Comparison of ENCODE assay signal across 19 mouse cellular contexts in genomic region chr19:37815627-37816026, GRCm38 (mm10).
"Had no signal": no experiment of that assay in that cellular context is flagged by ENCODE, and none has a peak within 500 bp of the region (broad histone marks: within the 10 kb centered on the region; RNA-seq: fewer than 3 reads in every experiment).

No protein-coding gene starts in this region.

- DNase-seq: kidney, adult 18-20 months; left cerebral cortex, postnatal 4 days; lung, adult 2 months; lung, postnatal 36 days; midbrain, embryonic 14.5 days; right cerebral cortex, postnatal 4 days; spleen, adult 18-20 months; thymus, adult 2 months; thymus, postnatal 25 days had no signal

- H3K4me3 ChIP-seq: intestine, embryonic 15.5 days; layer of hippocampus, adult 2 months; limb, embryonic 13.5 days; liver, embryonic 15.5 days; midbrain, embryonic 10.5 days; myocyte; neural tube, embryonic 15.5 days; stomach, embryonic 15.5 days had no signal

- H3K9ac ChIP-seq: intestine, embryonic 15.5 days; limb, embryonic 13.5 days; liver, embryonic 15.5 days; neural tube, embryonic 15.5 days; stomach, embryonic 15.5 days had no signal

- ATAC-seq: intestine, embryonic 15.5 days; lung, postnatal 0 days had no signal

- H3K27ac ChIP-seq: intestine, embryonic 15.5 days; layer of hippocampus, adult 2 months; limb, embryonic 13.5 days; liver, embryonic 15.5 days; midbrain, embryonic 10.5 days; neural tube, embryonic 15.5 days; stomach, embryonic 15.5 days had no signal

- H3K36me3 ChIP-seq: intestine, embryonic 15.5 days; limb, embryonic 13.5 days; liver, embryonic 15.5 days; midbrain, embryonic 10.5 days; neural tube, embryonic 15.5 days; stomach, embryonic 15.5 days had no signal

- H3K4me2 ChIP-seq: intestine, embryonic 15.5 days; limb, embryonic 13.5 days; liver, embryonic 11.5 days; liver, embryonic 15.5 days; neural tube, embryonic 15.5 days; stomach, embryonic 15.5 days had no signal

- H3K4me1 ChIP-seq: intestine, embryonic 15.5 days; liver, embryonic 15.5 days had no signal

- H3K9me3 ChIP-seq: intestine, embryonic 15.5 days; liver, embryonic 15.5 days; midbrain, embryonic 10.5 days; neural tube, embryonic 15.5 days; stomach, embryonic 15.5 days had no signal

- H3K27me3 ChIP-seq: intestine, embryonic 15.5 days; neural tube, embryonic 15.5 days; stomach, embryonic 15.5 days had no signal
